Mouse (Mus musculus): ENCODE data around the gene Asdurf. TPM values are rescaled to one million over a fixed set of nuclear protein-coding genes. Genes with fewer than 3 reads are reported as not detected.

Asdurf gene
- polyA plus RNA-seq, 1 experiment from 2014 or later = 2.2 TPM

DNA sequence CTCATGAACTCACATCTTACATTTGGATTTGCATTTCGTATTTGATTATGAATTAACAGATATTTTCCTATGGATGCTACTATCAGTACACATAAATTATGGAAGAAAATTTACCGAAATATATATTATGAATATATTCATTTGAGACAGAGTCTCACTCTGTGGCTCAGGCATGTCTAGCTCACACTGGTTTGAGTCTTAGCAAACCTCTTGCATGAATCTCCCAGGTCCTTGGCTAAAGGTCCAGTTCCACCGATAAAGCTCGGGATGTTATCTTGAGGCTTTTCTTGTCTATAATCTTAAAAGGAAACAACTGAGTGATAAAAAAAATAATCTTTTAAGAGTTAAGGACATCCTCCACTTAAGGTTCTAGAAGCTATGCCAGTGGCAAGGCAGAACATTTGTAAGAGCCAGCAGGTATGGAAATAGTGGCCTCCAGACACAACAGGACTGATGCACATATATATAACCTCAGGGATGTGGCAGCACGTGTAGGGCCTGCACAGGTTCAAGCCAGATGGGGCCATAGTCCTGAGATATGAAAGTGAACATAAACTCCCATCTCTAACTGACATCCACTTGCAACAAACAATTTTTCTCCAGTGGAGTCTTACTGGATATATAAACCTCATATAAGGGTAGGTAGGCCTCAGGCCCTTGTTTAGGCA, 27.5 kb downstream of the Asdurf start:
- WGBS = 93% methylated on average over 5 of the region's 5 CpGs
- Histone ChIP-seq H3K4me3 (no peak overlapping the region), H3K9ac (no peak overlapping the region), H3K4me1 (replicated peaks) (no peaks in the 10 kb centered on the region), H3K27me3 (no peaks in the 10 kb centered on the region), H3K27ac (replicated peaks) (no peak overlapping the region), H3K9me3 (no peaks in the 10 kb centered on the region), H3K4me2 (no peak overlapping the region), H3K36me3 (peaks cover 30% of the 10 kb centered on the region)
- ATAC-seq (ENCODE audit: low read depth) = no peak

DNA sequence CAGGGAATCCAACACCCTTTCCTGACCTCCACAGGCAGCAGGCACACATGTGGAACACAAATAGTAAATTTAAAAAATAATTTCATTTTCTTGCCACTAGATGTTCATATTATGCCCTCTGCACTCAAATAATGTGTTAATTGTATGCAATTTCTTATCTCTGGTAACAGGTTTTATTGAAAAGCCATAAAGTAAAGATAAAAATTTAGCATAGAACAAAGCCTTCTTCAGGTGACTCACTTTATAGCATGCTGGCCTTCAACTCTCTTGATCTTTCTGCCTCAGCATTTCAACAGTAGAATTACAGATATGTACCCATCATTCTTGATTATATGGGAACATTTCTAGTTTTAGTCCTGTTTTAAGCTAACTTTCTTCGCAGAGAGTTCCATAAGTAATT, 28.1 kb downstream of the Asdurf start:
- Histone ChIP-seq H3K27ac (replicated peaks) (no peak overlapping the region), H3K4me1 (replicated peaks) (no peaks in the 10 kb centered on the region), H3K9ac (no peak overlapping the region), H3K27me3 (no peaks in the 10 kb centered on the region), H3K9me3 (no peaks in the 10 kb centered on the region), H3K4me3 (no peak overlapping the region), H3K36me3 (peaks cover 32% of the 10 kb centered on the region), H3K4me2 (no peak overlapping the region)
- 100% methylated on average over 1 of the region's 1 CpGs for WGBS
- ATAC-seq (ENCODE audit: low read depth) = no peak

DNA sequence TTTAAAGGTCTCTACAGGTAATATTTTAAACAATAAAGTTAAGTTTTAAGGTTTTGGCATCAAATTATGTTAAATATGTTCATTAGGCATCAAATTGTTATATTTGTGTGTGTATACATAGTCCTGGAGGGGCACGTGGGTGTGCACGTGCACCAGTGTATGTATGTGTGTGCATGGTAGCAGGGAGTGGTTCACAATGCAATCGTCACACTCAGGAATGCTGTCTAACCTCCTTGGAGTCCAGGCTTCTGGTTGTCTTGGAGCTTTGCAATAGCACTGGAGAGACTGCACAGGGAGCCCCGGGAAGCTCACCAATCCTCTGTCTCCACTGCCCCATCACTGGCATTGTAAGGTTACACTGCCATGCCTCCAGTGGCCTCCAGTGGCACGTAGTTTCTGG, 29.2 kb downstream of the Asdurf start:
- no peaks in the 10 kb centered on the region for H3K4me1 ChIP-seq (replicated peaks)
- ATAC-seq (ENCODE audit: low read depth) = no peak
- H3K36me3 ChIP-seq = peaks cover 36% of the 10 kb centered on the region
- no peaks in the 10 kb centered on the region for H3K27me3 ChIP-seq
- H3K9ac ChIP-seq = no peak overlapping the region
- H3K4me3 ChIP-seq = no peak overlapping the region
- no peak overlapping the region for H3K4me2 ChIP-seq
- H3K9me3 ChIP-seq = no peaks in the 10 kb centered on the region
- no peak overlapping the region for H3K27ac ChIP-seq (replicated peaks)
- 94% methylated on average over 5 of the region's 5 CpGs for WGBS

DNA sequence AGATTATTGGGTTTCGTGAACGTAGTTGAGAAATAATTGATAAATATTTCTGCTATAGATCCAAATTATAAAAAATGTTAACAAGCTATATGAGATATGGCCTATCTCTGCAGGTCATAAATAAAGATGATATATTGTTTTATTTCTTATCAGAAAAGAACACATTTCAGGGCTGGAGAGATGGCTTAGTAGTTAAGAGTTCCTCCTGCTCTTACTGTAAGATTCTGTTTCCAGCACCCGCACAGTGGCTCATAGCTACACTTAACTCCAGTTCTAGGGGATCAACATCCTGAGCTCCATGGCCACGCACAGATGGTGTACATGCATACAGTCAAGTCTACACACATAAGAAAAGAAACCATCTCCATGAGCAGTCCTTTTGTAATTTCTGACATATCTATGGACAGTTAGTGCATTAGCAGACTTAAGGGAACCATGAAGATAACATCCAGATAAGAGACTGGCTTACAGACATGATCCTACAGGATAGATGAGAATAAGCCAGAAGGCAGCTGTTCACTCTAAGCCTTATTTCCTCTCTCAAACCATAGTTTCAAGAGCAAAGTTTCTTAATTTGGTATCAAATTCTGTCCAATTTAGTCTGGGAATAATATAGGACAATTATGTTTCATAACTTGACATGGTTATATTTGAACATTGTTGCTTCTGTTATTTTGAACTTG, 30.6 kb downstream of the Asdurf start:
- Histone ChIP-seq H3K4me3 (no peak overlapping the region), H3K9ac (no peak overlapping the region), H3K27me3 (no peaks in the 10 kb centered on the region), H3K36me3 (peaks cover 44% of the 10 kb centered on the region), H3K4me1 (replicated peaks) (no peaks in the 10 kb centered on the region), H3K9me3 (no peaks in the 10 kb centered on the region), H3K4me2 (no peak overlapping the region), H3K27ac (replicated peaks) (no peak overlapping the region)
- 97% methylated on average over 4 of the region's 4 CpGs for WGBS
- no peak for ATAC-seq (ENCODE audit: low read depth)

DNA sequence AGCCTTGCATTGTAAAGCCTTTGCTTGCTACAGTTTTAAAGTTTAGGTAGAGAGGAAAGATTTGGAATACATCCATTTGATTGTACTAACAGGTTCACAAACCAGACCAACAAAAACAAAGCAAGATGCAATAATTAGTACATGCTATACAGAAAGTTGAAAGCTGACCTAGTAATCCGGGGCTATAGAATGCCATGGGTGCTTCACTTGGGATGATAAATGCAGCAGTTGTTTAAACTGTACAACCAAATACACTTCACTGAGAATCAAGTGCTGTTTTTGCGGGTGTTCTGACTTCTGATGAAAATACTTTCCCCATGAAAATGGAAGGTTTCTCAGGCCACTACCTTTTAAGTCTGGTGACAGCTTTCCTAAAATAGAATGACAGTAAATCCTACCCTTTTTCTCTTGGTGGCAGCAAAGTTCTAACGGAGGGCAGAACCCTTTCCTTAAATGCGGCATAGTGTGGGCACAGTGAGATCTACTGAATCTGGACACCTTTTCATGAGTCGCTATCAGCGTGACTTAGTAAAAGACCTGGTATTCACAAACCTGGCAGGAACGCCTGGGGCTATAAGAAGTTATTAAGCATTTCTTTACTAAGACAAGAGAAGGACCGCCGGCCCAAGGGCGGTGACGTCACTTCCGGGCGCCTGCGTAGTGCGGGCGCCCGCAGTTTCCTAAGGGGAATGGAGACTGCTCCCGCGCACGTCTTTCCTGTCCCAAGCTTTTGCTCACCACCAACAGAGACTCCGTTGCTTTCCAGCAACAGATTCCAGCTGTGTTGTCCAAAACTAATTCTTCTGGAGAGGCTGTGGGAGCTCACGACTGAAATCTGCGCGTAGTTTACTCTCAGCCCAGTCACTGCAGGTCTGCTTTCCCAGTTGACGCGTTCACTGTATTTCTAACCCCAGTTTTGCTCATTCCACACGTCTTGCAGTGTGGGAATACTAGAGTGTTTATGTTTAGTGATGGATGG, 39.1 kb downstream of the Asdurf start, which contains the start of gene Osgepl1:
TSS of gene Osgepl1 (plus strand) at position 636 of the 979 bp plus-strand sequence.
- WGBS = 2% methylated on average over 27 of the region's 27 CpGs
- Histone ChIP-seq H3K4me2 (peak within 1 kb of the TSS; percentile 67), H3K9me3 (no peaks in the 10 kb centered on the region), H3K9ac (peak within 1 kb of the TSS; percentile 83), H3K27ac (replicated peaks) (peak within 1 kb of the TSS; percentile 83), H3K36me3 (peaks cover 20% of the 10 kb centered on the region), H3K4me1 (replicated peaks) (peaks cover 12% of the 10 kb centered on the region), H3K4me3 (peak within 1 kb of the TSS; percentile 68), H3K27me3 (no peaks in the 10 kb centered on the region)
- peak; percentile 99 for ATAC-seq (ENCODE audit: low read depth)

DNA sequence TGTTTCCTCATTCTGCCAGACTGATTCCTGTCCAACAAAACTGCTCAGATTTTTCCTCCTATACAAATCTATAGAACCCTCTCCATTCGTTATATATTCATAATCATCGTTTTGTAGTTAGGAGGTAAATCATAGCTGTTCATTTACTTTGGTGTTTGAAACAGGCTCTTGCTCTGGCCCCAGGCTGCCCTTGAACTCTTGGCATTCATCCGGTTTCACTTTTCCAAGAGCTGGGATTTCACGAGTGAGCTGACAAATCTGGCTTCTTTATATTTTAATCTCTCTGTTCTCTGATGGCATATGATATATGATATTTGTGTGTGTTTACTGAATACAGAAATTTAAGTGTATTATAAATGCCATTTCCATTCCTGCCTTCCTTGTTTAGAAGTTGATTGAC, 51.9 kb downstream of the Asdurf start:
- WGBS = 85% methylated on average over 4 of the region's 4 CpGs
- no peak for ATAC-seq (ENCODE audit: low read depth)
- no peak overlapping the region for H3K9ac ChIP-seq
- no peak overlapping the region for H3K27ac ChIP-seq (replicated peaks)
- no peak overlapping the region for H3K4me3 ChIP-seq
- no peaks in the 10 kb centered on the region for H3K36me3 ChIP-seq
- no peaks in the 10 kb centered on the region for H3K9me3 ChIP-seq
- H3K4me1 ChIP-seq (replicated peaks) = peaks cover 19% of the 10 kb centered on the region
- H3K4me2 ChIP-seq = no peak overlapping the region
- H3K27me3 ChIP-seq = no peaks in the 10 kb centered on the region

Other genes starting within 250 kb of the Asdurf start
- gene 1700019A02Rik, start 165.0 kb downstream of the Asdurf start, polyA plus RNA-seq (2015; fragmentation: Nextera tagmentation; extraction: Ambion mirVana) = not detected in 2 replicates
- 12.0 and 12.1 TPM in 2 replicates for gene Pms1, start 55.6 kb downstream of the Asdurf start, polyA plus RNA-seq (2015; fragmentation: Nextera tagmentation; extraction: Ambion mirVana)
- gene Ormdl1, start 55.5 kb downstream of the Asdurf start, polyA plus RNA-seq (2015; fragmentation: Nextera tagmentation; extraction: Ambion mirVana) = 52.2 and 55.5 TPM in 2 replicates
- not detected in 2 replicates for gene Gm28778, start 55.5 kb downstream of the Asdurf start, polyA plus RNA-seq (2015; fragmentation: Nextera tagmentation; extraction: Ambion mirVana)
- gene Osgepl1, start 39.0 kb downstream of the Asdurf start, polyA plus RNA-seq (2015; fragmentation: Nextera tagmentation; extraction: Ambion mirVana) = 21.9 and 23.7 TPM in 2 replicates
- 1.5 and 2.2 TPM in 2 replicates for gene Gm28551, start within 50 bp of the Asdurf start, polyA plus RNA-seq (2015; fragmentation: Nextera tagmentation; extraction: Ambion mirVana)
- 70.1 and 74.5 TPM in 2 replicates for gene Asnsd1, start 133 bp upstream of the Asdurf start, polyA plus RNA-seq (2015; fragmentation: Nextera tagmentation; extraction: Ambion mirVana)

All from neural tube, embryonic 13.5 days (tissue).